Mouse (Mus musculus): Measurements from ENCODE around the gene Spata1. TPM values are rescaled to one million over a fixed set of nuclear protein-coding genes. Genes with fewer than 3 reads are reported as not detected.

The Spata1 gene
- polyA plus RNA-seq (2015; fragmentation: Nextera tagmentation; extraction: Ambion mirVana): 9.9 and 10.2 TPM in 2 replicates

DNA sequence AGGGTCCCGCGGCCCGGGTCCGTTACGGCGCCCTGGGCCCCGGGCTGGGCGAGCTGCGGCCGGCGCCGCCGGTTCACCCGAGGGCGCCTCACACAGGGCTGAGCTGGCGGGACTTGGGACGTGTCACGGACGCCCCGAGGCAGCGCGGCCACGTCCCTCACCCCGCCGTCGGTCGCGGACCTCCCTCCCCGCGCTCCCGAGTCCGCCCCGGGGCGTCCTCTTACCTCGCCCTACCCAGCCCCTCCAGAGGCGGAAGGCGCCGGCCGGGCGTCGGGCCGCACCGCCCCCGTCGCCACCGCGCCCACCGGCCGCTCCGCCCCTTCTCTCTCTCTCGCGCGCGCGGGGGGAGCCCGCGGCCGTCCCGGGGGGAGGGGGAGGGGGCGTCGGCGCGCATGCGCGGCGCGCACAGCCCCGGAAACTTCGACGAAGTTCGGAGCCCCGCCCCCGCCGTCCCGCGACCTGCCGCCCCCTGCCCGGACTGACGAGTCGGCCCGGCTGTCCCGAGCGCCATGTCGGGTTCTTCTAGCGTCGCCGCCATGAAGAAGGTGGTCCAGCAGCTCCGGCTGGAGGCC, at the start of gene Spata1, which contains the start of gene Gng5:
Gene Spata1, minus strand, starts transcription at position 323 of the 572 bp plus-strand sequence.
Gene Gng5, plus strand, starts transcription at position 377 of the 572 bp plus-strand sequence.
- Histone ChIP-seq H3K27me3 (no peaks in the 10 kb centered on the region), H3K4me3 (peak within 1 kb of the TSS; percentile 76), H3K9ac (peak within 1 kb of the TSS; percentile 94), H3K36me3 (peaks cover 12% of the 10 kb centered on the region), H3K27ac (peak within 1 kb of the TSS; percentile 96), H3K9me3 (no peaks in the 10 kb centered on the region), H3K4me2 (peak within 1 kb of the TSS; percentile 78), H3K4me1 (peaks cover 28% of the 10 kb centered on the region)
- peak; percentile 88 for ATAC-seq (ENCODE audit: insufficient number of reproducible peaks, insufficient read depth, low FRiP score, low TSS enrichment, low read depth)
- WGBS: under 1% methylated on average over 65 of the region's 88 CpGs

- Histone ChIP-seq H3K27me3 (no peaks in the 10 kb centered on the region), H3K27ac (no peak overlapping the region), H3K36me3 (no peaks in the 10 kb centered on the region), H3K9ac (no peak overlapping the region), H3K4me2 (no peak overlapping the region), H3K4me3 (no peak overlapping the region), H3K4me1 (no peaks in the 10 kb centered on the region), H3K9me3 (no peaks in the 10 kb centered on the region)
- ATAC-seq (ENCODE audit: insufficient number of reproducible peaks, insufficient read depth, low FRiP score, low TSS enrichment, low read depth): no peak
- 23% methylated on average over 1 of the region's 1 CpGs for WGBS
These were observed 44.1 kb upstream of the Spata1 start for GRCm38 (mm10) chr3:146543632-146544031.

GRCm38 (mm10) chr3:146540521-146541273, 41.1 kb upstream of the Spata1 start:
- Histone ChIP-seq H3K4me3 (no peak overlapping the region), H3K9me3 (no peaks in the 10 kb centered on the region), H3K4me1 (no peaks in the 10 kb centered on the region), H3K27ac (no peak overlapping the region), H3K9ac (no peak overlapping the region), H3K36me3 (no peaks in the 10 kb centered on the region), H3K4me2 (no peak overlapping the region), H3K27me3 (no peaks in the 10 kb centered on the region)
- ATAC-seq (ENCODE audit: insufficient number of reproducible peaks, insufficient read depth, low FRiP score, low TSS enrichment, low read depth): no peak
- 82% methylated on average over 4 of the region's 4 CpGs for WGBS

DNA sequence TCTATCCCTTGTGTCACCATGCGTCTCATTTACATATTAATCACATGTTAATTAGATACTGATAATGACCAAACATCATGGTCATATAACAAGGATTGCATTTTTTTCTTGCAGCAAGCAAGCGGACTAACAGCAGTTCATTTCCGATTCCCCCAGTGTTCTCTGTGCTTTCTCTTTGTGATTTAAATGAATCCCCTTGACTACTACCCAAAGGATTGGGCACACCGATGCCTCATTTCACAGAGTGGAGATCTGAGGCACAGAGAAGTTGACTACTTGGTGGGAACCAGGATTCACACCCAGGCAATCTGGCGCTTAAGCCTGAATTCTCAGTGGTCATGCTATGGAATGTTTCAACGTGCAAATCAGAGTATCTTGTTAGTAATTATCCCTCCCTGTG, 35.4 kb upstream of the Spata1 start:
- Histone ChIP-seq H3K9me3 (no peaks in the 10 kb centered on the region), H3K27me3 (no peaks in the 10 kb centered on the region), H3K4me3 (no peak overlapping the region), H3K27ac (no peak overlapping the region), H3K36me3 (no peaks in the 10 kb centered on the region), H3K9ac (no peak overlapping the region), H3K4me2 (no peak overlapping the region), H3K4me1 (no peaks in the 10 kb centered on the region)
- no peak for ATAC-seq (ENCODE audit: insufficient number of reproducible peaks, insufficient read depth, low FRiP score, low TSS enrichment, low read depth)
- 68% methylated on average over 6 of the region's 6 CpGs for whole genome bisulfite sequencing

DNA sequence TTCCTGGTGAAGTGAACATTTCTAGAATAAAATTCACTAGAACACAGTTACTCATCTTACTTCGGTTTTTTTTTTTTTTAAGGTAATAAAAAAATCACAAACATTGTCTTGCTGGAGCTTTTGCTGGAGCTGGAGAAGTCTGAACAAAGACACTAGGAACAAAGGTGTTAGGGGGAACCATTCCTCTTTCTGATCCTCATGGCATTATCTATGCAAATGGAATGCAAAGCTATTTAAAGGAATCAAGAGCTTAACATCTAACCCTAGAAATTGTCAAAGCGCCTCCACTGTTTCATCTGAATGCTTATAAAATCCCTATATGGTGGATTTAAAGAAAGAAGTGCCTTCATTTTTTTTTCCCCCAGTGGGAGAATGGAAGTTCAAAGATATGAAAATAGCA, 28.8 kb upstream of the Spata1 start:
- H3K36me3 ChIP-seq: no peaks in the 10 kb centered on the region
- H3K4me2 ChIP-seq: no peak overlapping the region
- WGBS: 53% methylated on average over 2 of the region's 2 CpGs
- H3K27me3 ChIP-seq: no peaks in the 10 kb centered on the region
- H3K4me3 ChIP-seq: no peak overlapping the region
- no peak for ATAC-seq (ENCODE audit: insufficient number of reproducible peaks, insufficient read depth, low FRiP score, low TSS enrichment, low read depth)
- no peaks in the 10 kb centered on the region for H3K9me3 ChIP-seq
- no peak overlapping the region for H3K9ac ChIP-seq
- H3K27ac ChIP-seq: no peak overlapping the region
- no peaks in the 10 kb centered on the region for H3K4me1 ChIP-seq

DNA sequence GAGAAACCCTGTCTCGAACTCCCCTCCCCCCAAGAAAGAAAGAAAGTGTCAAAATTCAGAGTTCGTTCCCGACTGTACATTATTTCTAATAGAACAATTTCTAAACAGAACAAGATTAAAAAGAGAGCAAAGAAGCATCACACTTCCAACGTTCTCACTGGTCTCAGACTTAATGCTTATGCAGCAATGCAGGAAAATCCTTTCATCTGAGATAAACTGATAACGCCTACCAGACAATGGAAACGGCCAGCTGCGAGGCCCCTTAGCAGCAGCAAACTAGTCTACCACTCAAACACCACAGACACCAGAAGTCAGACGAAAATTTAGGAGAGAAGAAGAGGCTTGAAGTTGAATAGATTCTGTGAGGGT, 22.1 kb upstream of the Spata1 start:
- 13% methylated on average over 8 of the region's 8 CpGs for WGBS
- H3K4me3 ChIP-seq: peak overlapping the region; percentile 81
- peak overlapping the region; percentile 99 for H3K27ac ChIP-seq
- H3K9me3 ChIP-seq: no peaks in the 10 kb centered on the region
- H3K9ac ChIP-seq: peak overlapping the region; percentile 87
- H3K36me3 ChIP-seq: peaks cover 17% of the 10 kb centered on the region
- no peaks in the 10 kb centered on the region for H3K27me3 ChIP-seq
- no peak; the same call in 1 of the 2 replicates for ATAC-seq (ENCODE audit: insufficient number of reproducible peaks, insufficient read depth, low FRiP score, low TSS enrichment, low read depth)
- H3K4me1 ChIP-seq: peaks cover 7% of the 10 kb centered on the region; the same call in 1 of the 2 replicates
- peak overlapping the region; percentile 71 for H3K4me2 ChIP-seq

GRCm38 (mm10) chr3:146520798-146521651, 21.5 kb upstream of the Spata1 start, which contains the start of gene Rpf1:
TSS of gene Rpf1 (minus strand) at chr3:146521429.
- Histone ChIP-seq H3K9ac (peak within 1 kb of the TSS; percentile 87), H3K4me2 (peak within 1 kb of the TSS; percentile 71), H3K9me3 (no peaks in the 10 kb centered on the region), H3K27me3 (no peaks in the 10 kb centered on the region), H3K36me3 (peaks cover 17% of the 10 kb centered on the region), H3K4me1 (peaks cover 7% of the 10 kb centered on the region; the same call in 1 of the 2 replicates), H3K27ac (peak within 1 kb of the TSS; percentile 99), H3K4me3 (peak within 1 kb of the TSS; percentile 81)
- under 1% methylated on average over 59 of the region's 82 CpGs for WGBS
- peak; percentile 89 for ATAC-seq (ENCODE audit: insufficient number of reproducible peaks, insufficient read depth, low FRiP score, low TSS enrichment, low read depth)

- Histone ChIP-seq H3K9me3 (no peaks in the 10 kb centered on the region), H3K4me3 (peak overlapping the region; percentile 81), H3K9ac (peak overlapping the region; percentile 87), H3K27ac (peak overlapping the region; percentile 99), H3K4me2 (peak overlapping the region; percentile 71), H3K4me1 (peaks cover 7% of the 10 kb centered on the region; the same call in 1 of the 2 replicates), H3K36me3 (peaks cover 22% of the 10 kb centered on the region), H3K27me3 (no peaks in the 10 kb centered on the region)
- 40% methylated on average over 5 of the region's 5 CpGs for WGBS
- no peak for ATAC-seq (ENCODE audit: insufficient number of reproducible peaks, insufficient read depth, low FRiP score, low TSS enrichment, low read depth)
These were observed 20.8 kb upstream of the Spata1 start for GRCm38 (mm10) chr3:146520226-146520797.

DNA sequence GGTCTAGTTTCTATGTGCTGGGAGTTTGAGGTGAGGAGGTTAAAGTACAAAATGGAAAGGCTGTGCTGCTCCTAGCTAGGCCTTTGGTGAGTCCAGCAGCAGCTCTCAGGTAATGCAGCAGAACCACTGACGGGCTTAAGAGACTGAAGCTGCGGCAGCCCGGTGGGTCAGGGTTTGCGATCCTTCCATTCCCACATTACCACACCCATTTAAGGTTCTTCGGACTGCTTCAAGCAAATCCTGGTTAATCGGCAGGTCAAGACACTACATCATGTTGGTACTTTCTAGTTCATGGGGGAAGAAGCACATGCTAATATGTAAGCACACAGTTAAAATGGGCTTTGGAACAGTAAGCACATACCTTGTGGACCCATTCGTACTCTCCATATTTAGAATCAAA, 7.2 kb upstream of the Spata1 start:
- Histone ChIP-seq H3K27ac (no peak overlapping the region), H3K9ac (no peak overlapping the region), H3K36me3 (peaks cover 61% of the 10 kb centered on the region), H3K4me2 (no peak overlapping the region), H3K4me1 (peaks cover 15% of the 10 kb centered on the region), H3K9me3 (no peaks in the 10 kb centered on the region), H3K4me3 (no peak overlapping the region), H3K27me3 (no peaks in the 10 kb centered on the region)
- WGBS: 92% methylated on average over 7 of the region's 7 CpGs
- ATAC-seq (ENCODE audit: insufficient number of reproducible peaks, insufficient read depth, low FRiP score, low TSS enrichment, low read depth): no peak

GRCm38 (mm10) chr3:146501601-146502123, 2.1 kb upstream of the Spata1 start:
- Histone ChIP-seq H3K9ac (peak overlapping the region; percentile 94), H3K27me3 (no peaks in the 10 kb centered on the region), H3K4me2 (peak overlapping the region; percentile 78), H3K4me3 (peak overlapping the region; percentile 76), H3K36me3 (peaks cover 24% of the 10 kb centered on the region), H3K9me3 (no peaks in the 10 kb centered on the region), H3K27ac (no peak overlapping the region), H3K4me1 (peaks cover 28% of the 10 kb centered on the region)
- 61% methylated on average over 5 of the region's 5 CpGs for WGBS
- ATAC-seq (ENCODE audit: insufficient number of reproducible peaks, insufficient read depth, low FRiP score, low TSS enrichment, low read depth): no peak

GRCm38 (mm10) chr3:146500810-146501201, 1.3 kb upstream of the Spata1 start:
- peak overlapping the region; percentile 78 for H3K4me2 ChIP-seq
- 5% methylated on average over 5 of the region's 5 CpGs for WGBS
- H3K27me3 ChIP-seq: no peaks in the 10 kb centered on the region
- H3K9ac ChIP-seq: peak overlapping the region; percentile 94
- peaks cover 18% of the 10 kb centered on the region for H3K36me3 ChIP-seq
- peaks cover 28% of the 10 kb centered on the region for H3K4me1 ChIP-seq
- ATAC-seq (ENCODE audit: insufficient number of reproducible peaks, insufficient read depth, low FRiP score, low TSS enrichment, low read depth): no peak
- peak overlapping the region; percentile 96 for H3K27ac ChIP-seq
- H3K9me3 ChIP-seq: no peaks in the 10 kb centered on the region
- peak overlapping the region; percentile 76 for H3K4me3 ChIP-seq
